Mouse (Mus musculus): ENCODE results near the gene Gabarapl1. TPM values are rescaled to one million over a fixed set of nuclear protein-coding genes. Genes with fewer than 3 reads are reported as not detected.

Gabarapl1 gene
- total RNA-seq, 2 experiments from 2014 or later, result 613 to 690 TPM

Other genes with a start within 250 kb of the Gabarapl1 start
- not detected for gene 4922502D21Rik, start 201.4 kb upstream of the Gabarapl1 start, total RNA-seq (2021)
- not detected for gene Clec12a, start 190.5 kb upstream of the Gabarapl1 start, total RNA-seq (2021)
- not detected for gene Clec12b, start 147.3 kb upstream of the Gabarapl1 start, total RNA-seq (2021)
- gene Clec1b, start 135.9 kb upstream of the Gabarapl1 start, total RNA-seq (2021), result not detected
- not detected for gene Clec9a, start 124.3 kb upstream of the Gabarapl1 start, total RNA-seq (2021)
- gene Clec1a, start 81.2 kb upstream of the Gabarapl1 start, total RNA-seq (2021), result 1 to 10 TPM; 3.1 to 3.5 TPM
- not detected for gene Olr1, start 26.0 kb upstream of the Gabarapl1 start, total RNA-seq (2021)
- gene Tmem52b, start 20.6 kb upstream of the Gabarapl1 start, total RNA-seq (2021), result not detected
- gene Klre1, start 44.7 kb downstream of the Gabarapl1 start, total RNA-seq (2021), result not detected
- gene Klrd1, start 58.6 kb downstream of the Gabarapl1 start, total RNA-seq (2021), result not detected
- not detected for gene Klrk1, start 90.7 kb downstream of the Gabarapl1 start, total RNA-seq (2021)
- gene Klrc3, start 110.2 kb downstream of the Gabarapl1 start, total RNA-seq (2021), result not detected
- gene Klrc2, start 127.5 kb downstream of the Gabarapl1 start, total RNA-seq (2021), result not detected
- not detected for gene Klrc1, start 145.8 kb downstream of the Gabarapl1 start, total RNA-seq (2021)
- not detected for gene Klri1, start 184.0 kb downstream of the Gabarapl1 start, total RNA-seq (2021)
- gene Klri2, start 207.3 kb downstream of the Gabarapl1 start, total RNA-seq (2021), result not detected